Mouse (Mus musculus): ENCODE data around the gene Mapk10. TPM values are rescaled to one million over a fixed set of nuclear protein-coding genes. Genes with fewer than 3 reads are reported as not detected.

Mapk10 gene
- polyA plus RNA-seq (2016; fragmentation: Nextera tagmentation; extraction: Ambion mirVana): 0.31 and 0.49 TPM in 2 replicates

- H3K36me3 ChIP-seq: no peaks in the 10 kb centered on the region
- peak within 1 kb of the TSS; percentile 65 for H3K4me2 ChIP-seq
- peaks cover 4% of the 10 kb centered on the region; the same call in 1 of the 2 replicates for H3K9me3 ChIP-seq (replicated peaks)
- ATAC-seq (ENCODE audit: insufficient number of reproducible peaks, low FRiP score): peak; percentile 80
- no peaks in the 10 kb centered on the region for H3K27me3 ChIP-seq (replicated peaks)
- H3K27ac ChIP-seq (ENCODE audit: poor library complexity, severe bottlenecking): no peak within 1 kb of the TSS
- 0 out of 2 replicates have a peak, but pooled peaks cover 3% of the 10 kb centered on the region for H3K4me1 ChIP-seq (replicated peaks)
- H3K9ac ChIP-seq: peak within 1 kb of the TSS; percentile 23; the same call in 1 of the 2 replicates
- 12% methylated on average over 15 of the region's 16 CpGs for WGBS
- H3K4me3 ChIP-seq: peak within 1 kb of the TSS; percentile 28
Measured at GRCm38 (mm10) chr5:103211101-103211848, at the start of gene Mapk10. Gene Mapk10, minus strand, starts transcription at chr5:103211334.

GRCm38 (mm10) chr5:103256144-103256543 lies 45.0 kb upstream of the Mapk10 start:
- Histone ChIP-seq H3K4me2 (no peak overlapping the region), H3K9ac (no peak overlapping the region), H3K4me1 (replicated peaks) (no peaks in the 10 kb centered on the region), H3K4me3 (no peak overlapping the region), H3K36me3 (no peaks in the 10 kb centered on the region), H3K27me3 (replicated peaks) (no peaks in the 10 kb centered on the region), H3K27ac (ENCODE audit: poor library complexity, severe bottlenecking) (no peak overlapping the region), H3K9me3 (replicated peaks) (0 out of 2 replicates have a peak, but pooled peaks cover 2% of the 10 kb centered on the region)
- no peak for ATAC-seq (ENCODE audit: insufficient number of reproducible peaks, low FRiP score)
- 76% methylated on average over 5 of the region's 5 CpGs for WGBS

- Histone ChIP-seq H3K4me1 (replicated peaks) (no peaks in the 10 kb centered on the region), H3K9ac (no peak overlapping the region), H3K36me3 (no peaks in the 10 kb centered on the region), H3K9me3 (replicated peaks) (peaks cover 8% of the 10 kb centered on the region; the same call in 1 of the 2 replicates), H3K4me2 (no peak overlapping the region), H3K4me3 (no peak overlapping the region), H3K27me3 (replicated peaks) (no peaks in the 10 kb centered on the region), H3K27ac (ENCODE audit: poor library complexity, severe bottlenecking) (no peak overlapping the region)
- ATAC-seq (ENCODE audit: insufficient number of reproducible peaks, low FRiP score): no peak
- 66% methylated on average over 1 of the region's 1 CpGs for WGBS
Measured at GRCm38 (mm10) chr5:103242430-103242829, 31.3 kb upstream of the Mapk10 start.

GRCm38 (mm10) chr5:103231822-103232221 lies 20.7 kb upstream of the Mapk10 start:
- H3K9ac ChIP-seq: no peak overlapping the region

GRCm38 (mm10) chr5:103230334-103230733 lies 19.2 kb upstream of the Mapk10 start:
- WGBS: 75% methylated on average over 5 of the region's 5 CpGs

More at GRCm38 (mm10) chr5:103231822-103232221, 20.7 kb upstream of the Mapk10 start:
- Histone ChIP-seq H3K27ac (ENCODE audit: poor library complexity, severe bottlenecking) (no peak overlapping the region), H3K4me3 (no peak overlapping the region), H3K36me3 (no peaks in the 10 kb centered on the region), H3K9me3 (replicated peaks) (no peaks in the 10 kb centered on the region), H3K4me2 (no peak overlapping the region), H3K27me3 (replicated peaks) (no peaks in the 10 kb centered on the region), H3K4me1 (replicated peaks) (no peaks in the 10 kb centered on the region)
- ATAC-seq (ENCODE audit: insufficient number of reproducible peaks, low FRiP score): no peak
- 70% methylated on average over 4 of the region's 4 CpGs for WGBS

GRCm38 (mm10) chr5:103229321-103229720 lies 18.2 kb upstream of the Mapk10 start:
- ATAC-seq (ENCODE audit: insufficient number of reproducible peaks, low FRiP score): no peak
- Histone ChIP-seq H3K4me2 (no peak overlapping the region), H3K4me1 (replicated peaks) (no peaks in the 10 kb centered on the region), H3K4me3 (no peak overlapping the region), H3K9ac (no peak overlapping the region), H3K27ac (ENCODE audit: poor library complexity, severe bottlenecking) (no peak overlapping the region), H3K27me3 (replicated peaks) (no peaks in the 10 kb centered on the region), H3K36me3 (no peaks in the 10 kb centered on the region), H3K9me3 (replicated peaks) (0 out of 2 replicates have a peak, but pooled peaks cover 2% of the 10 kb centered on the region)
- WGBS: 62% methylated on average over 3 of the region's 3 CpGs

More at GRCm38 (mm10) chr5:103230334-103230733, 19.2 kb upstream of the Mapk10 start:
- ATAC-seq (ENCODE audit: insufficient number of reproducible peaks, low FRiP score): no peak
- Histone ChIP-seq H3K27me3 (replicated peaks) (no peaks in the 10 kb centered on the region), H3K4me1 (replicated peaks) (no peaks in the 10 kb centered on the region), H3K4me3 (no peak overlapping the region), H3K36me3 (no peaks in the 10 kb centered on the region), H3K9me3 (replicated peaks) (0 out of 2 replicates have a peak, but pooled peaks cover 2% of the 10 kb centered on the region), H3K27ac (ENCODE audit: poor library complexity, severe bottlenecking) (no peak overlapping the region), H3K9ac (no peak overlapping the region), H3K4me2 (no peak overlapping the region)

GRCm38 (mm10) chr5:103221997-103222396 lies 10.9 kb upstream of the Mapk10 start:
- 0 out of 2 replicates have a peak, but pooled peaks cover 2% of the 10 kb centered on the region for H3K9me3 ChIP-seq (replicated peaks)
- H3K4me2 ChIP-seq: no peak overlapping the region
- H3K4me3 ChIP-seq: no peak overlapping the region
- no peak overlapping the region for H3K9ac ChIP-seq
- H3K4me1 ChIP-seq (replicated peaks): peaks cover 4% of the 10 kb centered on the region
- no peak for ATAC-seq (ENCODE audit: insufficient number of reproducible peaks, low FRiP score)
- H3K27me3 ChIP-seq (replicated peaks): no peaks in the 10 kb centered on the region
- 11% methylated on average over 2 of the region's 2 CpGs for WGBS
- no peaks in the 10 kb centered on the region for H3K36me3 ChIP-seq
- no peak overlapping the region for H3K27ac ChIP-seq (ENCODE audit: poor library complexity, severe bottlenecking)

- 0 out of 2 replicates have a peak, but pooled peaks cover 2% of the 10 kb centered on the region for H3K9me3 ChIP-seq (replicated peaks)
- no peaks in the 10 kb centered on the region for H3K36me3 ChIP-seq
- peak overlapping the region; percentile 65 for H3K4me2 ChIP-seq
- 39% methylated on average over 6 of the region's 6 CpGs for WGBS
- H3K9ac ChIP-seq: no peak overlapping the region
- H3K27me3 ChIP-seq (replicated peaks): no peaks in the 10 kb centered on the region
- H3K27ac ChIP-seq (ENCODE audit: poor library complexity, severe bottlenecking): no peak overlapping the region
- H3K4me3 ChIP-seq: no peak overlapping the region
- no peak for ATAC-seq (ENCODE audit: insufficient number of reproducible peaks, low FRiP score)
- 0 out of 2 replicates have a peak, but pooled peaks cover 3% of the 10 kb centered on the region for H3K4me1 ChIP-seq (replicated peaks)
Measured at GRCm38 (mm10) chr5:103210644-103211043, 490 bp downstream of the Mapk10 start.

GRCm38 (mm10) chr5:103210018-103210417 lies 1.1 kb downstream of the Mapk10 start:
- no peaks in the 10 kb centered on the region for H3K27me3 ChIP-seq (replicated peaks)
- H3K27ac ChIP-seq (ENCODE audit: poor library complexity, severe bottlenecking): no peak overlapping the region
- ATAC-seq (ENCODE audit: insufficient number of reproducible peaks, low FRiP score): no peak

GRCm38 (mm10) chr5:103209486-103209885 lies 1.6 kb downstream of the Mapk10 start:
- H3K9me3 ChIP-seq (replicated peaks): no peaks in the 10 kb centered on the region
- H3K27ac ChIP-seq (ENCODE audit: poor library complexity, severe bottlenecking): no peak overlapping the region
- 0 out of 2 replicates have a peak, but pooled peaks cover 3% of the 10 kb centered on the region for H3K4me1 ChIP-seq (replicated peaks)
- H3K36me3 ChIP-seq: no peaks in the 10 kb centered on the region
- H3K27me3 ChIP-seq (replicated peaks): no peaks in the 10 kb centered on the region
- no peak overlapping the region for H3K4me3 ChIP-seq
- 59% methylated on average over 6 of the region's 6 CpGs for WGBS
- no peak overlapping the region for H3K9ac ChIP-seq
- ATAC-seq (ENCODE audit: insufficient number of reproducible peaks, low FRiP score): no peak
- no peak overlapping the region for H3K4me2 ChIP-seq

More at GRCm38 (mm10) chr5:103210018-103210417, 1.1 kb downstream of the Mapk10 start:
- Histone ChIP-seq H3K4me3 (no peak overlapping the region), H3K36me3 (no peaks in the 10 kb centered on the region), H3K4me1 (replicated peaks) (0 out of 2 replicates have a peak, but pooled peaks cover 3% of the 10 kb centered on the region), H3K9me3 (replicated peaks) (0 out of 2 replicates have a peak, but pooled peaks cover under 1% of the 10 kb centered on the region), H3K4me2 (no peak overlapping the region), H3K9ac (no peak overlapping the region)
- WGBS: 52% methylated on average over 3 of the region's 3 CpGs

- H3K4me2 ChIP-seq: no peak overlapping the region
- no peaks in the 10 kb centered on the region for H3K27me3 ChIP-seq (replicated peaks)
- H3K36me3 ChIP-seq: no peaks in the 10 kb centered on the region
- H3K27ac ChIP-seq (ENCODE audit: poor library complexity, severe bottlenecking): no peak overlapping the region
- no peak for ATAC-seq (ENCODE audit: insufficient number of reproducible peaks, low FRiP score)
- H3K4me1 ChIP-seq (replicated peaks): 0 out of 2 replicates have a peak, but pooled peaks cover 3% of the 10 kb centered on the region
- no peaks in the 10 kb centered on the region for H3K9me3 ChIP-seq (replicated peaks)
- H3K4me3 ChIP-seq: no peak overlapping the region
- 48% methylated on average over 8 of the region's 8 CpGs for WGBS
- H3K9ac ChIP-seq: no peak overlapping the region
Measured at GRCm38 (mm10) chr5:103208869-103209268, 2.3 kb downstream of the Mapk10 start.

All from heart, embryonic 12.5 days (tissue).